Mouse (Mus musculus): ENCODE measurements around the gene Bzw1.

DNA sequence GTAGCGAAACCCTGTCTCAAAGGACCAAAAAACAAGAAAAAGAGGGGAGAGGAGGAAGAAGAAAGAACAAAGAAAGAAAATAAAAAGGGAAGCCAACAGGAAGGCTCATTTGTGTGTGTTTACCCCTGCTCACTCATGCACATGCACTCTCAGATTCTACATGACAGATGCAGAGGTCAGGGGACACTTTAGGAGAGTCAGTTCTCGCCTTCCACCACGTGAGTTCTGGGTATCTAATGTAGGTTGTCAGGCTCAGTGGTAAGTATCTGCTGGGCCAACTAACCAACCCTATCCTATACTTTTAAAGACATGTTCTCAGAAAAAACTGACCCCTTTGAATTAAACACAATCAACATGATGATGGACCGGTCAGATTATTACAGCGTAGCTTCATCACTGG lies 48.1 kb upstream of the Bzw1 start:
- TF ChIP-seq CTCF (IDR thresholded peaks at IDR 0.05) (no peak), EP300 (IDR thresholded peaks at IDR 0.05) (no peak)

All from lung, postnatal 0 days (tissue).